Mouse (Mus musculus): ENCODE results near the gene Sec23a. TPM values are rescaled to one million over a fixed set of nuclear protein-coding genes. Genes with fewer than 3 reads are reported as not detected.

Sec23a gene
- polyA plus RNA-seq, 1 experiment from 2014 or later: 81.3 TPM

GRCm38 (mm10) chr12:58964583-58964982, 47.2 kb downstream of the Sec23a start:
- Histone ChIP-seq H3K36me3 (ENCODE audit: poor library complexity, severe bottlenecking) (peaks cover 56% of the 10 kb centered on the region), H3K27me3 (no peaks in the 10 kb centered on the region), H3K9me3 (replicated peaks) (no peaks in the 10 kb centered on the region), H3K27ac (no peak overlapping the region), H3K9ac (no peak overlapping the region), H3K4me1 (no peaks in the 10 kb centered on the region), H3K4me2 (no peak overlapping the region), H3K4me3 (no peak overlapping the region)
- WGBS: 65% methylated on average over 4 of the region's 4 CpGs
- peak; percentile 57 for ATAC-seq

DNA sequence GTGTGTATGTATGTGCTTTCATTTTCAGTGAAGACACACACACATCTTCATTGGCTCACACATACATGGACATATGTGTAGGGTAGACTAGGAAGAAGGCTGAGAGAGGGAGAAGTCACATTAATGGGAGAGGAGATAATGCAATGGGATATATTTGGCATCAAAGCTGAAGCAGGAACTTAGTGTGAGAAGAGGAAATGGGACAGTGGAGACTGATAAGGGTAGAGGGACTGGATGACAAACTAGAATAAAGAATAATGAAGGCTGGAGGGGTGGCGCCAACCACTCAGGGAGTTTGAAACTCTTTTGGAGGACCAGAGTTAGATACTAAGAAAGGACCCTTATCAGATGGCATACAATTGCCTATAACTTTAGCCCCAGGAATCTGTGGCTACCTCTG, 51.0 kb downstream of the Sec23a start:
- no peak overlapping the region for H3K9ac ChIP-seq
- H3K4me1 ChIP-seq: no peaks in the 10 kb centered on the region

DNA sequence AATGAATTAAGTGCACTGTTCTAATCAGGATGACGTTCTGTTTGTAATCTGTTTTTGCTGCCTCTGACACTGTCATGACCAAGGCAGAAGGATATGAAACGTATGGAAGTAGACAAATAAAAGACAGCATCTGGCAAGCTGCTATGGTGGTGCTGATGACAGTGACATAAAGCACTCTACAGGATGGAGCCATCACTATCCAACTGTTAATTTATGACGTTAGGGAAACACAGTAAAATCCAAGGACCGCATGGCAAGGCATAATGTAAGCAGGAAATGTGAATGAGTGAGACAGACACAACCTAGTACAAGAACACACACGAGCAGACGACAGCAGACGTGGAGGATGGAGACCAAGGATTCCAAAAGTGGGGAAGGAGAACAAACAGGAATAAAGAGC, 55.2 kb downstream of the Sec23a start:
- H3K4me3 ChIP-seq: no peak overlapping the region
- no peaks in the 10 kb centered on the region for H3K27me3 ChIP-seq
- H3K36me3 ChIP-seq (ENCODE audit: poor library complexity, severe bottlenecking): peaks cover 13% of the 10 kb centered on the region; the same call in 1 of the 2 replicates
- WGBS: 86% methylated on average over 7 of the region's 7 CpGs
- H3K27ac ChIP-seq: no peak overlapping the region
- no peaks in the 10 kb centered on the region for H3K9me3 ChIP-seq (replicated peaks)
- no peak for ATAC-seq
- H3K4me2 ChIP-seq: no peak overlapping the region
- no peaks in the 10 kb centered on the region for H3K4me1 ChIP-seq
- H3K9ac ChIP-seq: no peak overlapping the region

More for the DNA sequence above, 51.0 kb downstream of the Sec23a start:
- Histone ChIP-seq H3K27ac (no peak overlapping the region), H3K4me3 (no peak overlapping the region), H3K27me3 (no peaks in the 10 kb centered on the region), H3K36me3 (ENCODE audit: poor library complexity, severe bottlenecking) (peaks cover 38% of the 10 kb centered on the region), H3K4me2 (no peak overlapping the region), H3K9me3 (replicated peaks) (no peaks in the 10 kb centered on the region)
- no peak for ATAC-seq
- WGBS: 96% methylated on average over 1 of the region's 1 CpGs

DNA sequence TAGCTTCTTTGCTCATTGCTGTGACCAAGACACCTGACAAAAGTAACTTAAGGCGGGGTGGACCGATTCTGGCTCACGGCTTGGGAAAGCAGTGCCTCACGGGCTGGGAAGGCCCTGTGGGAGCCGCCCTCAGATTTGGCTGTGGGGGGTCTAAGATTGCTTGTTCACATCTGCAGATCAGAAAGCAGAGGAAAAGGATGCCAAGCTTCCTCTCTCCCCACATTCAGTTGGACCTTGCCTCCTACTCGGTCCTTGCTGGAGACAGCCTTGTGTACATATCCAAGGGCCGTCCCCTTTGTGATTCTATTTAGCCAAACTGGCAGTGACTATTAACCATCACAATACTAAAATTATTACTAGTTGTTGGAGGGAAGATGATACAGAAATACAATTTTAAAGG, 55.7 kb downstream of the Sec23a start:
- ATAC-seq: no peak
- no peaks in the 10 kb centered on the region for H3K4me1 ChIP-seq
- H3K9me3 ChIP-seq (replicated peaks): no peaks in the 10 kb centered on the region
- no peaks in the 10 kb centered on the region for H3K27me3 ChIP-seq
- no peak overlapping the region for H3K9ac ChIP-seq
- 82% methylated on average over 7 of the region's 7 CpGs for WGBS
- H3K4me2 ChIP-seq: no peak overlapping the region
- H3K36me3 ChIP-seq (ENCODE audit: poor library complexity, severe bottlenecking): peaks cover 13% of the 10 kb centered on the region; the same call in 1 of the 2 replicates
- no peak overlapping the region for H3K4me3 ChIP-seq
- no peak overlapping the region for H3K27ac ChIP-seq

GRCm38 (mm10) chr12:58947879-58948278, 63.9 kb downstream of the Sec23a start:
- no peaks in the 10 kb centered on the region for H3K9me3 ChIP-seq (replicated peaks)
- WGBS: 91% methylated on average over 6 of the region's 6 CpGs
- no peaks in the 10 kb centered on the region for H3K27me3 ChIP-seq
- no peak overlapping the region for H3K9ac ChIP-seq
- H3K4me3 ChIP-seq: no peak overlapping the region
- no peak overlapping the region for H3K4me2 ChIP-seq
- no peak overlapping the region for H3K27ac ChIP-seq
- H3K4me1 ChIP-seq: no peaks in the 10 kb centered on the region
- no peaks in the 10 kb centered on the region for H3K36me3 ChIP-seq (ENCODE audit: poor library complexity, severe bottlenecking)
- no peak for ATAC-seq

DNA sequence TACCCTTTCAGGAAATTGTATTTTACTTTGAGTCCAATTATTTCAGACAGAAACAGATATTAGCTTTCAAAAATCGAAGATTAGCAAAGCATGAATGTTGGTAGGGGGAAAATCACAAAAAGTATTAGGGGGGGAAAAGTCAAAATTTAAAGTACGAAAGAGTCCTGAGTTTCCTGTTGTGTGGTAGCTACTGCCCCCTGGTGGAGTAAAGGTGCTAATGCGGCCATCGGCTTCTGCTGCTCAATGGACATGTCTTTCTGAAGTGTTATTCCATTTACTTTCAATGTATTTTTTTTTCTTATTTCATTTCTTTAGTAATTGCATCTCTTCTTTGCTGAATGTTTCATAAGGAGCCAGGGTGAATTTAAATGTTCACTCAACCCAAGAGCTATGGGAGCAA, 64.6 kb downstream of the Sec23a start:
- Histone ChIP-seq H3K9ac (no peak overlapping the region), H3K27ac (no peak overlapping the region), H3K4me3 (no peak overlapping the region), H3K4me2 (no peak overlapping the region), H3K27me3 (no peaks in the 10 kb centered on the region), H3K36me3 (ENCODE audit: poor library complexity, severe bottlenecking) (no peaks in the 10 kb centered on the region), H3K4me1 (no peaks in the 10 kb centered on the region), H3K9me3 (replicated peaks) (no peaks in the 10 kb centered on the region)
- no peak for ATAC-seq
- 20% methylated on average over 4 of the region's 4 CpGs for WGBS

DNA sequence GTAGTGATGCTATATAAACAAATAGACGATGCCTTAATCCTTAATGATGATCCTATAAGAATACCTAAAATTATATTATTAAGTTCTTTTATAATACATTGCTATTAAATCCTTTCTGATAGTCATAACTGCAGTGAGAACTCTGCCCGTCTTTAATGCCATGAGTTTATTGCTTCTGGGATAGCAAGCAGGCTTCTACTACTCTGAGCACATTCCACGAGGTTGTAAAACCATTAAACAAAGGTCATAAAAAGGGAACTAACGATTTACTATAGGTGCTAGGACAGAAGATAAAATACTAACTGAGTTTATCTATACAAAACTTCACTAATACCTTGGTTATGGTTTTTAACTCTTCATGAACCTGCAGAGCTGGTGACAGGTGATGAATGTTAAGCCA, 69.3 kb downstream of the Sec23a start:
- Histone ChIP-seq H3K27ac (no peak overlapping the region), H3K4me3 (no peak overlapping the region), H3K27me3 (no peaks in the 10 kb centered on the region), H3K4me2 (no peak overlapping the region), H3K4me1 (no peaks in the 10 kb centered on the region), H3K36me3 (ENCODE audit: poor library complexity, severe bottlenecking) (no peaks in the 10 kb centered on the region), H3K9ac (no peak overlapping the region), H3K9me3 (replicated peaks) (no peaks in the 10 kb centered on the region)
- WGBS: 90% methylated on average over 4 of the region's 4 CpGs
- no peak for ATAC-seq

DNA sequence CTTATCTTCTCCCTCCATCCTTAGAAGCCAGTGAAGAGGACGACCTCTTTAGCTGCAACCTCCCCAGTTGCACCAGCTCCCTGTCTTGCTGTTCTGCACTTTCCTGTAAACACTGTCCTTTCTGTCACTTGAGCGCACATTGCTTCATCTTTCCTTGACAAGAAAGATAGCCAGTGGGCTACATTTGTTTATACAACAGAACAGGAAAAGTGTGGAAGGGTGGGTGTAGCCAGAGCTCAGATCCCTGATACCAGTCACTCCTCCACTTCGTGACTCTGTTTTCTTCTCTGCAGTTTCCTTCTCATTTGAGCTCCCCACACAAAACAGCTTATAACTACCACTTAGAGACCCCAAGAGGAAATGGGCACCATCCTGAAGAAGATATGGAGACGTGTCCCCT, 77.2 kb downstream of the Sec23a start:
- WGBS: 80% methylated on average over 4 of the region's 4 CpGs
- H3K27ac ChIP-seq: no peak overlapping the region
- ATAC-seq: no peak

GRCm38 (mm10) chr12:58924996-58925395, 86.8 kb downstream of the Sec23a start:
- Histone ChIP-seq H3K27ac (no peak overlapping the region), H3K4me1 (no peaks in the 10 kb centered on the region), H3K36me3 (ENCODE audit: poor library complexity, severe bottlenecking) (no peaks in the 10 kb centered on the region), H3K9me3 (replicated peaks) (no peaks in the 10 kb centered on the region), H3K4me2 (no peak overlapping the region), H3K27me3 (no peaks in the 10 kb centered on the region), H3K9ac (no peak overlapping the region), H3K4me3 (no peak overlapping the region)
- WGBS: 90% methylated on average over 15 of the region's 15 CpGs
- no peak for ATAC-seq

More for the DNA sequence above, 77.2 kb downstream of the Sec23a start:
- Histone ChIP-seq H3K9ac (no peak overlapping the region), H3K27me3 (no peaks in the 10 kb centered on the region), H3K9me3 (replicated peaks) (no peaks in the 10 kb centered on the region), H3K4me2 (no peak overlapping the region), H3K36me3 (ENCODE audit: poor library complexity, severe bottlenecking) (no peaks in the 10 kb centered on the region), H3K4me3 (no peak overlapping the region), H3K4me1 (no peaks in the 10 kb centered on the region)

DNA sequence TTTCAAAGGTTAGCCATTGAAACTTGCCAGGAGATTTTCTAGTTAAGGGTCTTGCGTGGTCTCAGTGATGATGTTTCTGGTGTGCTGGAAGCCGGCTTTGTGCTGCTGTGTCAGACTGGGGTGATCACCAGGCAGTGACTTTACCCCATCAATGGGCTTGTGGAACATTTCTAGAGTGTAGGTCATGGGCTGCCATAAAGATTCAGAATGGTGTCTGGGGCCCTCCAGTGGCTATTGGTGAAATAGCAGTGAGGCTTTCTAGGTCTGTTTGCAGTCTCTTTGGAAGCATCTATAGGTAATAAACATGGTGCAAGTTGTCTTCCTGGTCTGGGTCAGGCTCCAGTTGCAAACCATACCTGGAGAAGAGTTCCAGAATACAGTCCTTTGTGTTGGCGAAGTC, 87.8 kb downstream of the Sec23a start:
- Histone ChIP-seq H3K9ac (no peak overlapping the region), H3K27ac (no peak overlapping the region), H3K4me1 (no peaks in the 10 kb centered on the region), H3K27me3 (no peaks in the 10 kb centered on the region), H3K4me3 (no peak overlapping the region), H3K4me2 (no peak overlapping the region), H3K36me3 (ENCODE audit: poor library complexity, severe bottlenecking) (no peaks in the 10 kb centered on the region), H3K9me3 (replicated peaks) (no peaks in the 10 kb centered on the region)
- peak; percentile 43; the same call in 1 of the 2 replicates for ATAC-seq
- WGBS: 76% methylated on average over 3 of the region's 3 CpGs

DNA sequence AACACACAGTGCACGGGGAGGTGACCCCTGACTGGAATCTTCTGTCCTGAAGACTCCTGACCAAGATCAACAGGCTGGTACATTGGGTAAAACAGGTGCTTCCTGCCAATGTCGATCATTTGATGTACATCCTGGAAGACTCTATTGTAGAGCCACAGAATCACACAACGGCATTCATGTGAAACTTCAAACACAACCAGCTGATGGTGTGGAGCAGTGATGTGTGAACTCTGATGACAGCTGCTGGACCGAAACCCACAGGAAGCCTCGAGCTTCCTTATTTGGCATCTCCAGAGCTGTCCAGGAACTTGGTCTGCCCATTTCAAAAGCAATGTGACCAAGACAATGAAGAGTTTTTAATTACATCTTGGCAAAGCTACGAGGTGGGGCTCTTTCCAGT, 91.0 kb downstream of the Sec23a start:
- WGBS: 76% methylated on average over 6 of the region's 6 CpGs
- H3K27me3 ChIP-seq: no peaks in the 10 kb centered on the region
- no peak for ATAC-seq
- no peak overlapping the region for H3K4me2 ChIP-seq
- H3K36me3 ChIP-seq (ENCODE audit: poor library complexity, severe bottlenecking): no peaks in the 10 kb centered on the region
- H3K4me3 ChIP-seq: no peak overlapping the region
- H3K4me1 ChIP-seq: no peaks in the 10 kb centered on the region
- H3K9me3 ChIP-seq (replicated peaks): no peaks in the 10 kb centered on the region
- no peak overlapping the region for H3K27ac ChIP-seq
- H3K9ac ChIP-seq: no peak overlapping the region

GRCm38 (mm10) chr12:58919516-58919915, 92.3 kb downstream of the Sec23a start:
- ATAC-seq: no peak
- 77% methylated on average over 3 of the region's 3 CpGs for WGBS
- Histone ChIP-seq H3K4me3 (no peak overlapping the region), H3K9ac (no peak overlapping the region), H3K9me3 (replicated peaks) (no peaks in the 10 kb centered on the region), H3K36me3 (ENCODE audit: poor library complexity, severe bottlenecking) (no peaks in the 10 kb centered on the region), H3K27ac (no peak overlapping the region), H3K4me2 (no peak overlapping the region), H3K27me3 (no peaks in the 10 kb centered on the region), H3K4me1 (no peaks in the 10 kb centered on the region)

GRCm38 (mm10) chr12:58909826-58910225, 102.0 kb downstream of the Sec23a start:
- no peak overlapping the region for H3K4me3 ChIP-seq
- H3K9me3 ChIP-seq (replicated peaks): no peaks in the 10 kb centered on the region
- 67% methylated on average over 4 of the region's 4 CpGs for WGBS
- H3K4me2 ChIP-seq: no peak overlapping the region
- no peaks in the 10 kb centered on the region for H3K27me3 ChIP-seq
- H3K36me3 ChIP-seq (ENCODE audit: poor library complexity, severe bottlenecking): no peaks in the 10 kb centered on the region
- no peak overlapping the region for H3K9ac ChIP-seq
- no peak for ATAC-seq
- no peak overlapping the region for H3K27ac ChIP-seq
- H3K4me1 ChIP-seq: no peaks in the 10 kb centered on the region

Data from forebrain, embryonic 13.5 days (tissue).